Mouse (Mus musculus) lung, postnatal 0 days (tissue): Measurements from ENCODE around the gene Fam129b. TPM values are rescaled to one million over a fixed set of nuclear protein-coding genes. Genes with fewer than 3 reads are reported as not detected.

ENCODE experiments used
- ATAC-seq: fragments of 200-750 bp; cut with Nextera tagmentation; 2 replicates; pipeline ENCODE4 v1.8.0; 2017; ENCODE audit warnings: moderate library complexity
- DNase-seq: peaks from one replicate; pipeline ENCODE4 v3.0.0-alpha.2; 2016; ENCODE audit warnings: low spot score
- H3K27ac ChIP-seq: fragments of 300-500 bp; sonication (generic); 2 replicates; pipeline ENCODE4 v1.5.1; 2014; ENCODE audit warnings: antibody characterized with exemption, mild to moderate bottlenecking, low read length, mixed read lengths
- H3K27me3 ChIP-seq: fragments of 300-500 bp; sonication (generic); replicated peaks from 2 replicates; pipeline ENCODE4 v1.6.1; 2014; ENCODE audit warnings: low read length, mixed read lengths; ENCODE audit not compliant: insufficient read depth
- H3K36me3 ChIP-seq: fragments of 300-500 bp; sonication (generic); 2 replicates; pipeline ENCODE4 v1.6.1; 2014; ENCODE audit warnings: low read length, mixed read lengths; ENCODE audit not compliant: insufficient read depth
- H3K4me1 ChIP-seq: fragments of 300-500 bp; sonication (generic); 2 replicates; pipeline ENCODE4 v1.6.1; 2014; ENCODE audit warnings: antibody characterized with exemption, low read depth, low read length, mixed read lengths; ENCODE audit not compliant: insufficient read depth
- H3K4me2 ChIP-seq: fragments of 300-500 bp; sonication (generic); replicated peaks from 2 replicates; pipeline ENCODE4 v1.6.1; 2014; ENCODE audit warnings: low read depth, mild to moderate bottlenecking, low read length, moderate library complexity, mixed read lengths
- H3K4me3 ChIP-seq: fragments of 300-500 bp; sonication (generic); 2 replicates; pipeline ENCODE4 v1.5.1; 2014; ENCODE audit warnings: low read depth, low read length
- H3K9ac ChIP-seq: fragments of 300-500 bp; sonication (generic); replicated peaks from 2 replicates; pipeline ENCODE4 v1.6.1; 2014; ENCODE audit warnings: low read depth, mild to moderate bottlenecking
- H3K9me3 ChIP-seq: fragments of 300-500 bp; sonication (generic); 2 replicates; pipeline ENCODE4 v1.6.1; 2016; ENCODE audit warnings: low read length, mixed read lengths
- CTCF ChIP-seq: IDR thresholded peaks from 2 replicates; pipeline ENCODE4 v1.5.1; 2016; ENCODE audit warnings: antibody characterized with exemption, mild to moderate bottlenecking
- EP300 ChIP-seq: IDR thresholded peaks from 2 replicates; pipeline ENCODE4 v1.6.1; 2016; ENCODE audit warnings: antibody characterized with exemption, mild to moderate bottlenecking, control low read depth
- WGBS: fragments of 180-500 bp; shearing (Covaris S2); extraction: QIAGEN DNeasy Blood & Tissue Kit; methylation state at CpG from one replicate; pipeline ENCODE4 v1.1.7; 2014; 5-methylcytosine and 5-hydroxymethylcytosine counted together
- polyA plus RNA-seq: library from polyadenylated mRNA; unstranded; fragments of >200 nt; fragmentation: Nextera tagmentation; extraction: Ambion mirVana; gene quantifications from 2 replicates; pipeline ENCODE4 v1.2.1, GENCODE M21; 2015

The Fam129b gene
- polyA plus RNA-seq, 1 experiment from 2014 or later = 121 TPM

- no peak overlapping the region for H3K4me3 ChIP-seq
- H3K36me3 ChIP-seq = peaks cover 16% of the 10 kb centered on the region; the same call in 1 of the 2 replicates
- H3K4me2 ChIP-seq = no peak overlapping the region
- DNase-seq (no peak), ATAC-seq (no peak)
- H3K4me1 ChIP-seq = no peaks in the 10 kb centered on the region
- no peak overlapping the region for H3K27ac ChIP-seq
- no peaks in the 10 kb centered on the region for H3K9me3 ChIP-seq
- 89% methylated on average over 4 of the region's 4 CpGs for WGBS
- TF ChIP-seq EP300 (no peak), CTCF (no peak)
- no peaks in the 10 kb centered on the region for H3K27me3 ChIP-seq
- no peak overlapping the region for H3K9ac ChIP-seq
Observed at GRCm38 (mm10) chr2:32940483-32940882, 64.6 kb downstream of the Fam129b start.

GRCm38 (mm10) chr2:32947454-32947853 lies 71.5 kb downstream of the Fam129b start:
- Histone ChIP-seq H3K9me3 (no peaks in the 10 kb centered on the region), H3K4me3 (no peak overlapping the region), H3K4me1 (no peaks in the 10 kb centered on the region), H3K9ac (no peak overlapping the region), H3K36me3 (peaks cover 16% of the 10 kb centered on the region), H3K27ac (no peak overlapping the region), H3K27me3 (no peaks in the 10 kb centered on the region), H3K4me2 (no peak overlapping the region)
- ATAC-seq = no peak
- TF ChIP-seq CTCF = no peak
- no peak for TF ChIP-seq EP300
- DNase-seq = no peak
- 86% methylated on average over 10 of the region's 11 CpGs for WGBS

DNA sequence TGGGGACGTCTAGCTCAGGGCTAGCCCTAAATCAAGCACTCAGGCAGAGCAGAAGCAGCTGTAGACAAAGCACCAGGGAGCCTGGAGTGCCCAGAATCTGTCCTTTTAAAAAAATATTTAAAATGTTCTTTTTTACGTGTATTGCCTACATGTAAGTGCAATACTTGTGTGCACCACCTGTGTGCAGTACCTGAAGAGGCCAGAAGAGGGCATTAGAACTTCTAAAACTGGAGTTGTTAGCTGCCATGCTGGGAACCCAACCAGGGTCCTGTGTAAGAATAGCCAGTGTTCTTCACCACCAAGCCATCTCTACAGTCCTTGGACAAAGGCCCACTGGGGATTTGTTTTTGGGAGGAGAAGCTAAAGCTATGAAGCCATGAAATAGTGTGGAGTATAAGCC lies 78.7 kb downstream of the Fam129b start:
- ATAC-seq = no peak
- WGBS = 85% methylated on average over 2 of the region's 2 CpGs
- H3K4me1 ChIP-seq = no peaks in the 10 kb centered on the region
- H3K4me2 ChIP-seq = no peak overlapping the region
- TF ChIP-seq CTCF (peak; percentile 35; the same call in 1 of the 2 replicates), EP300 (no peak)
- no peaks in the 10 kb centered on the region for H3K9me3 ChIP-seq
- H3K27me3 ChIP-seq = no peaks in the 10 kb centered on the region
- no peak for DNase-seq
- peaks cover 14% of the 10 kb centered on the region; the same call in 1 of the 2 replicates for H3K36me3 ChIP-seq
- no peak overlapping the region for H3K4me3 ChIP-seq
- no peak overlapping the region for H3K27ac ChIP-seq
- H3K9ac ChIP-seq = no peak overlapping the region

DNA sequence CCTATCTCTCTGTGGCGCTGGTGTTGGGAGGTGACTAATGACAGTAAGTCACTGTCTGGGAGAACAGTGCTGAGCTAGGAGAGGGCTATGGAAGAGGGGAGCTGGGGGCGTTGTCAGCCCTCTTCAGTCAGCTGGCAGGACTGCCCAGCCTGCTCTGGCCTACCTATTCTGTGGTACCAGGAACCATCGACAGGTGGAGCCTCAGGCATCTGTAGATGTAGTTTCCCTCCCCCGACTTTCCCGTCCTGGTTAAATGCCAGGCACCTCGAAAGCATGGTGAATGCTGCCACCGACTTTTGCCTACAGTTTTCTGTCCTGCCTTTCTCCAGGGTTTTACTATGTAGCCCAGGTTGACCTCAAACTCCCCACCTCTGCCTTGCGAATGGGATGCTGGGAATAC lies 81.4 kb downstream of the Fam129b start:
- 41% methylated on average over 8 of the region's 8 CpGs for WGBS
- H3K27ac ChIP-seq = no peak overlapping the region
- ATAC-seq = no peak
- no peak overlapping the region for H3K9ac ChIP-seq
- H3K4me1 ChIP-seq = peaks cover 4% of the 10 kb centered on the region
- no peaks in the 10 kb centered on the region for H3K27me3 ChIP-seq
- H3K4me2 ChIP-seq = no peak overlapping the region
- TF ChIP-seq EP300 (no peak), CTCF (peak; percentile 38)
- H3K4me3 ChIP-seq = no peak overlapping the region
- H3K9me3 ChIP-seq = no peaks in the 10 kb centered on the region
- DNase-seq = peak; percentile 46
- H3K36me3 ChIP-seq = peaks cover 14% of the 10 kb centered on the region; the same call in 1 of the 2 replicates

- Histone ChIP-seq H3K9me3 (no peaks in the 10 kb centered on the region), H3K4me1 (peaks cover 7% of the 10 kb centered on the region), H3K4me2 (no peak overlapping the region), H3K36me3 (peaks cover 3% of the 10 kb centered on the region; the same call in 1 of the 2 replicates), H3K9ac (no peak overlapping the region), H3K27ac (no peak overlapping the region), H3K4me3 (no peak overlapping the region), H3K27me3 (no peaks in the 10 kb centered on the region)
- ATAC-seq = no peak
- peak; percentile 16 for DNase-seq
- 84% methylated on average over 4 of the region's 4 CpGs for WGBS
- TF ChIP-seq CTCF = no peak
- no peak for TF ChIP-seq EP300
Observed at GRCm38 (mm10) chr2:32960273-32960672, 84.4 kb downstream of the Fam129b start.

GRCm38 (mm10) chr2:32961192-32961995 lies 85.5 kb downstream of the Fam129b start, which contains the start of the genes Rpl12 and Lrsam1:
TSS of gene Rpl12 (plus strand) at chr2:32961559.
TSS of gene Lrsam1 (minus strand) at chr2:32961614.
- Histone ChIP-seq H3K4me1 (peaks cover 7% of the 10 kb centered on the region), H3K27me3 (no peaks in the 10 kb centered on the region), H3K4me2 (peak within 1 kb of the TSS; percentile 85), H3K36me3 (peaks cover 3% of the 10 kb centered on the region; the same call in 1 of the 2 replicates), H3K27ac (peak within 1 kb of the TSS; percentile 81), H3K4me3 (peak within 1 kb of the TSS; percentile 69), H3K9ac (peak within 1 kb of the TSS; percentile 92), H3K9me3 (no peaks in the 10 kb centered on the region)
- no peak for TF ChIP-seq CTCF
- peak; percentile 94 for TF ChIP-seq EP300
- WGBS = 2% methylated on average over 50 of the region's 55 CpGs
- peak; percentile 97 for ATAC-seq
- peak; percentile 97 for DNase-seq
